Mouse (Mus musculus): ENCODE data around the gene Gm11127. TPM values are rescaled to one million over a fixed set of nuclear protein-coding genes. Genes with fewer than 3 reads are reported as not detected.

Gm11127 gene
- polyA plus RNA-seq, 1 experiment: not detected

GRCm38 (mm10) chr17:36021309-36021708, 36.9 kb downstream of the Gm11127 start:
- no peak for TF ChIP-seq GATA1 (IDR thresholded peaks at IDR 0.05; ENCODE audit: low read length)

DNA sequence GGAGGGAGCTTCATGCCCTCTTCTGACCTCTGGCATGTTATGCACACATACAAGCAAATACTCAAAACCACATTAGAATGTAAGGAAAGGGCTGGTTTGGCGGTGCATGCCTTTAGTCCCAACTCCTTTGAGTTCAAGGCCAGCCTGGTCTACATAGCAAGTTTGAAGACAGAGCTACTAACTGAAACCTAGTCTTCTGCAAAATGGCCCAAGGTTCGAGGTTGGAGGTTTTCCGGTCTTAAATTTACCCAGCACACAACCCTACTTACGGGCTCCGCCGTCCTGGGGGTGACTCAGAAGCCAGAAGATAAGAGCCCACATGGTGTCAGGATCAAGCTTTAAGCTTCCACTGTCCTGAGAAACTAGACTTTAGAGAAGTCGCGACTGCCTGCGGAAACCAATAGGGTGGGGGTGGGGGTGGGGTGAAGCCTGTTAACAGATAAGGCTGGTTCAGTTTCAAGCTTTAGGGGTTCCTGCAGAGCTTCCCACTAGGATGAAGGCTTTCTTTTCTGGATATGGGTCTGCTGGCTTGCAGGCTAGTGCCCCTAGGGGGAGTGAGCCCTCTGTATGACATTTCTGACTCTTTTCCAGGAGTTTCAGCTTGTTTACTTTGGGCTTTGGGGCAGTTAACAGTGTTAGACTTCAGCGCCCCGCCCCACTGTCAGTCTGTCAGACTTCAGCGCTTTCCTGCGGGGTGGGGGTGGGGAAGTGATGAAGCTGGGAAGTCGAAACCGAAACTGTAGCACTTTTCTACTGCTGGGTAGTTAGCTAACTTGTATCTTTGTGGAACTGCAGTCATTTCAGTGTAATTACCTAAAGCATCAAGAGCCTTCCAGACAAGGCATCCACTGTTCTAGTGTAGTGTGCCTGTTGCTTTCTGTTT, 37.7 kb downstream of the Gm11127 start, which contains the start of gene H2-T24:
Gene H2-T24 (minus strand): TSS at position 370 of the 883 bp plus-strand sequence.
- TF ChIP-seq GATA1 (IDR thresholded peaks at IDR 0.05; ENCODE audit: low read length): no peak

DNA sequence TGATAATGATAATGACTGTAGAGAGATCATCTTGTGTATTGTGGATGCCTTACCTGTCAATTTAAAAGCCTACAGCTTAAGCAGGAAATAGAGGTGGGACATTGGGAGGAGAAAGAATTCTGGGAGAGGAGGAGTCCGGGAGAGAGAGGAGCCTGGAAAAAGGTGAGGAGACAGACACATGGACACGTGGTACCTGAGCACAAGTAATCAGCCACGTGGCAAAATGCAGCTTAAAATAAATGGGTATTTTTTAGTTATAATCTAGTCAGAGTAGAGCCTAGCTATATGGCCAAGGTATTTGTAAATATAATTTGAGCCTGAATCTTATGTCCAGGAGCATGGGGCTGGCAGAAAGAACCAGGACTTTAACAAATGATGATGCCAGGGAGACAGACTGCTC, 38.7 kb downstream of the Gm11127 start:
- TF ChIP-seq GATA1 (IDR thresholded peaks at IDR 0.05; ENCODE audit: low read length): no peak

DNA sequence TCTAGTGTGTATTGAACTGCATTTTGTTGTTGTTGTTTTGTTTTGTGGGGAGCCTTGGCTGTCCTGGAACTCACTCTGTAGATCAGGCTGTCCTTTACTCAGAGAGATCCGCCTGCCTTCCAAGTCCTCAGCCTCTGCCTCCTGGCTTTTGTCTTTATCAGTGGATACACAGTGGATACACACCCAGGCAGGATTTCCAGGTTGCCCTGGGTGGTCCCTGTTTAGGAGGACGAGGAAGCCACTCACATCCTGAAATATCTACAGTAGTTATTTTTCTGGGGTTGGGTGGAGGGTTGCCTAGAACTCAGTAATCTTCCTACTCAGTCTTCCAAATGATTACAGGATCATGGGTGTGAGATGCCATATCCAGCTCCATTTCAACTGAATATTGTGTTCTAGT, 39.2 kb downstream of the Gm11127 start:
- TF ChIP-seq GATA1 (IDR thresholded peaks at IDR 0.05; ENCODE audit: low read length): no peak

DNA sequence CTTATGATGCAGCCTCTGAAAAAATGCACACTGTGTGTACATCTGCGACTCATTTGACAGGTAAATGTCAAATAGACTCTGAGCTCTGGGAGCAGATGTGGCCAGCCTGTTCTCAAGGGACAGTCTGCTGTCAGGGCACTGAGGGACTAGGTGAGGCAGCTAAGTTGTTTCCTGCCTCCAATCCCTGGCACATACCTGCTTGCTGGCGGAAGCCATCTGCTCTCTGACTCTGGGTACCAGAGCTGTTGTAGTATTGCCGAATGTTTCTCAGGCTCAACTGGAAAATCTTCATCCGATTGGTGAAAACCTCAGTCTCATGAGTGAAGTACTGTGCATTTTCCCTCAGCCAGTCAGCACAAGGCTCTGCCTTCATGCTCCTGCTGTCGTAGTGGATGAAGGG, 41.1 kb downstream of the Gm11127 start:
- TF ChIP-seq GATA1 (IDR thresholded peaks at IDR 0.05; ENCODE audit: low read length): no peak

DNA sequence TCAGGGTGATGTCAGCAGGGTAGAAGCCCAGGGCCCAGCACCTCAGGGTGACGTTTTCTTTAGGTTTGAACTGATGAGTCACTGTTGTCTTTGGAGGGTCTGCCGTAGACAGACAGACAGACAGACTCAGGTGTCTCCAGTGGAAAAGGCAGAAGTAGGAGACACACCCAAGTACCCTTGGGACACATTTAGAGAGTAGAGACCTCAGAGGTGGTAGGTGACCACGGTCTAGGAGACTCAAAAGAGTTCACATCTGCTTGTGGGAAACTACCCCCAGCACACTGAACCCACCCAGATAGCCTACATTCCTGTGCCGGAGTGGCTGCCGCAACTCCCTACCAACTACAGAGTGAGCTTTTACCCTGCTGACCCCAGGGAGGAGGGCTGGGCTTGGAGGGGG, 43.2 kb downstream of the Gm11127 start:
- no peak for TF ChIP-seq GATA1 (IDR thresholded peaks at IDR 0.05; ENCODE audit: low read length)

Other genes starting within 250 kb of the Gm11127 start
- gene Ier3, start 236.7 kb downstream of the Gm11127 start, polyA plus RNA-seq (2012): 33.3 and 33.4 TPM in 2 replicates
- gene Flot1, start 235.1 kb downstream of the Gm11127 start, polyA plus RNA-seq (2012): 85.3 and 87.0 TPM in 2 replicates
- gene Tubb5, start 220.1 kb downstream of the Gm11127 start, polyA plus RNA-seq (2012): 178 and 400 TPM in 2 replicates
- 22.5 and 24.1 TPM in 2 replicates for gene Mdc1, start 216.9 kb downstream of the Gm11127 start, polyA plus RNA-seq (2012)
- 13.8 and 21.9 TPM in 2 replicates for gene Nrm, start 197.1 kb downstream of the Gm11127 start, polyA plus RNA-seq (2012)
- gene Ppp1r18, start 192.8 kb downstream of the Gm11127 start, polyA plus RNA-seq (2012): 36.5 and 37.7 TPM in 2 replicates
- gene Dhx16, start 178.6 kb downstream of the Gm11127 start, polyA plus RNA-seq (2012): 65.8 and 80.6 TPM in 2 replicates
- gene 2310061I04Rik, start 160.9 kb downstream of the Gm11127 start, polyA plus RNA-seq (2012): 197 and 224 TPM in 2 replicates
- 13.6 and 20.0 TPM in 2 replicates for gene Atat1, start 148.3 kb downstream of the Gm11127 start, polyA plus RNA-seq (2012)
- 6.5 and 7.3 TPM in 2 replicates for gene Mrps18b, start 142.0 kb downstream of the Gm11127 start, polyA plus RNA-seq (2012)
- 47.9 and 54.1 TPM in 2 replicates for gene Ppp1r10, start 141.9 kb downstream of the Gm11127 start, polyA plus RNA-seq (2012)
- gene Abcf1, start 88.6 kb downstream of the Gm11127 start, polyA plus RNA-seq (2012): 160 and 207 TPM in 2 replicates
- gene Gnl1, start 78.5 kb downstream of the Gm11127 start, polyA plus RNA-seq (2012): 117 and 120 TPM in 2 replicates
- gene Prr3, start 78.1 kb downstream of the Gm11127 start, polyA plus RNA-seq (2012): 37.1 and 43.4 TPM in 2 replicates
- 0.12 and 0.15 TPM in 2 replicates for gene H2-T24, start 37.8 kb downstream of the Gm11127 start, polyA plus RNA-seq (2012)
- gene H2-T23, start 25.5 kb downstream of the Gm11127 start, polyA plus RNA-seq (2012): 4.8 and 5.6 TPM in 2 replicates
- 4.0 and 6.0 TPM in 2 replicates for gene H2-T22, start 15.6 kb downstream of the Gm11127 start, polyA plus RNA-seq (2012)
- gene Gm6034, start 15.4 kb downstream of the Gm11127 start, polyA plus RNA-seq (2012): not detected in 2 replicates
- gene Gm19684, start 63.3 kb upstream of the Gm11127 start, polyA plus RNA-seq (2012): 0.03 TPM in 1 of 2 replicates, not detected in the other
- gene Gm7030, start 71.1 kb upstream of the Gm11127 start, polyA plus RNA-seq (2012): not detected in 2 replicates
- not detected in 2 replicates for gene Gm8909, start 110.2 kb upstream of the Gm11127 start, polyA plus RNA-seq (2012)
- not detected in 2 replicates for gene H2-T3, start 131.9 kb upstream of the Gm11127 start, polyA plus RNA-seq (2012)
- gene Rpp21, start 199.7 kb upstream of the Gm11127 start, polyA plus RNA-seq (2012): 62.5 and 118 TPM in 2 replicates
- 5.4 and 5.5 TPM in 2 replicates for gene Trim39, start 213.9 kb upstream of the Gm11127 start, polyA plus RNA-seq (2012)
- not detected in 2 replicates for gene H2-M10.2, start 228.1 kb upstream of the Gm11127 start, polyA plus RNA-seq (2012)